Mouse (Mus musculus): ENCODE measurements at regions not wholly inside any gene's neighbourhood (a gene's known extent, or its start where the extent isn't known, plus 50 kb on each side); places are given as distances from the start of the nearest gene placed in this dataset.

- no peak for DNase-seq
These were observed 82.4 kb upstream of the Unc93a2 start for GRCm38 (mm10) chr17:7467638-7468037.

DNA sequence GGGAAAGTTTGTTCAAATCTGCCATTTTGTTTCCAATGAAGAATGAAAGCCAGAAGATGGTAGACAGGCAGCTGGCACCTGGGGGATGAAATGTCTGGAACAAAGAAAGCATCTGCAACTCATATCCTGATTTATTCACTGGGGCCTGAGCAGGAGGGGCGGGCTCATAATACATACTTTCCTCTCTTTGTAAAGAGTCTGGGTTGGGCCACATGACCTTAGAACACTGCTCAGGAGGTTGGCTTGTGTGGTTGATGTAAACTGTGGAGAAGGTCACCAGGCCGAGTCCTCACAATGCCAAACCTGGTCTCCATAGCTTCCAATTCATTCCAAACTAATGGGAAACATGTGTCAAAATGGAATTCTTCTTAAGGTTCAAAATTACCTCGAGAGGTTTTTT lies 79.6 kb upstream of the Unc93a2 start:
- no peak for DNase-seq

GRCm38 (mm10) chr17:7461164-7461563 lies 75.9 kb upstream of the Unc93a2 start:
- DNase-seq = no peak

DNA sequence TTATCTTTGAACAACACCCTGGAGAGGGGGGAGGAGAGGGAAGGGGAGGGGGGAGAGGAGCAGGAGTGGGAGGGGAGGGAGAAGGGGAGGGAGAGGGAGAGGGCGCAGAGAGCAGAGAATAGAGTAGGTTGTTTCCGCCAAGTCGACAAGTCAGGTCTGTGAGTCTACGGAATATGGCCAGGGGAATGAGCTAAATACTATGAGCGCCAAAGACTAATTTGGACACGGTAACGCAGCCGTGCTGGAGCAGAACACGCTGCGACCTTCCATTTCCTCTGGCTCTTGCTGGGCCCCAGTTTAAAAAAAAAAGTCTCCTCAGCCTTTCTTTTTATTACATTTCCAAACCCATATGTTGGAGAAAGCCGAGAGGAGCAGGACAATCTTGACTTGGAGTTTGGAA lies 71.7 kb upstream of the Unc93a2 start:
- peak; percentile 6 for DNase-seq

- peak; percentile 81 for DNase-seq
These were observed 58.6 kb upstream of the Unc93a2 start for GRCm38 (mm10) chr17:7443822-7444221.

GRCm38 (mm10) chr17:7435075-7435474 lies 49.8 kb upstream of the Unc93a2 start:
- no peak for DNase-seq

All from gastrocnemius, postnatal 10 days (tissue).